Mouse (Mus musculus): Measurements from ENCODE around the gene Entpd2. TPM values are rescaled to one million over a fixed set of nuclear protein-coding genes. Genes with fewer than 3 reads are reported as not detected.

Gene Entpd2
- polyA plus RNA-seq, 1 experiment from 2014 or later: 4.0 TPM

- Histone ChIP-seq H3K9ac (ENCODE audit: low read length) (no peak overlapping the region), H3K4me2 (ENCODE audit: low read depth, low read length) (no peak overlapping the region), H3K27ac (ENCODE audit: low read length) (no peak overlapping the region), H3K4me1 (ENCODE audit: control insufficient read depth, insufficient read depth, low read length) (peaks cover 6% of the 10 kb centered on the region), H3K9me3 (replicated peaks; ENCODE audit: control insufficient read depth, low read length) (no peaks in the 10 kb centered on the region), H3K27me3 (ENCODE audit: control insufficient read depth, insufficient read depth, low read length) (peaks cover 26% of the 10 kb centered on the region), H3K4me3 (ENCODE audit: low read length) (no peak overlapping the region), H3K36me3 (ENCODE audit: control insufficient read depth, insufficient read depth) (no peaks in the 10 kb centered on the region)
- no peak for ATAC-seq (replicated peaks; ENCODE audit: extremely low read depth, insufficient read depth, low FRiP score)
- 33% methylated on average over 1 of the region's 1 CpGs for WGBS
These were observed 28.0 kb downstream of the Entpd2 start for GRCm38 (mm10) chr2:25423626-25424025.

GRCm38 (mm10) chr2:25425481-25425880 lies 29.8 kb downstream of the Entpd2 start:
- peaks cover 28% of the 10 kb centered on the region for H3K27me3 ChIP-seq (ENCODE audit: control insufficient read depth, insufficient read depth, low read length)
- H3K4me3 ChIP-seq (ENCODE audit: low read length): no peak overlapping the region
- peaks cover 9% of the 10 kb centered on the region for H3K4me1 ChIP-seq (ENCODE audit: control insufficient read depth, insufficient read depth, low read length)
- 38% methylated on average over 27 of the region's 27 CpGs for WGBS
- ATAC-seq (replicated peaks; ENCODE audit: extremely low read depth, insufficient read depth, low FRiP score): no peak
- H3K27ac ChIP-seq (ENCODE audit: low read length): no peak overlapping the region
- no peaks in the 10 kb centered on the region for H3K36me3 ChIP-seq (ENCODE audit: control insufficient read depth, insufficient read depth)
- H3K9me3 ChIP-seq (replicated peaks; ENCODE audit: control insufficient read depth, low read length): no peaks in the 10 kb centered on the region
- H3K4me2 ChIP-seq (ENCODE audit: low read depth, low read length): no peak overlapping the region
- no peak overlapping the region for H3K9ac ChIP-seq (ENCODE audit: low read length)

- Histone ChIP-seq H3K36me3 (ENCODE audit: control insufficient read depth, insufficient read depth) (no peaks in the 10 kb centered on the region), H3K27ac (ENCODE audit: low read length) (no peak overlapping the region), H3K9ac (ENCODE audit: low read length) (no peak overlapping the region), H3K4me3 (ENCODE audit: low read length) (no peak overlapping the region), H3K4me1 (ENCODE audit: control insufficient read depth, insufficient read depth, low read length) (peaks cover 9% of the 10 kb centered on the region), H3K27me3 (ENCODE audit: control insufficient read depth, insufficient read depth, low read length) (peaks cover 28% of the 10 kb centered on the region), H3K4me2 (ENCODE audit: low read depth, low read length) (no peak overlapping the region), H3K9me3 (replicated peaks; ENCODE audit: control insufficient read depth, low read length) (no peaks in the 10 kb centered on the region)
- WGBS: 26% methylated on average over 5 of the region's 5 CpGs
- ATAC-seq (replicated peaks; ENCODE audit: extremely low read depth, insufficient read depth, low FRiP score): no peak
These were observed 31.1 kb downstream of the Entpd2 start for GRCm38 (mm10) chr2:25426721-25427191.

- no peak overlapping the region for H3K4me3 ChIP-seq (ENCODE audit: low read length)
- ATAC-seq (replicated peaks; ENCODE audit: extremely low read depth, insufficient read depth, low FRiP score): no peak
- H3K27me3 ChIP-seq (ENCODE audit: control insufficient read depth, insufficient read depth, low read length): peaks cover 28% of the 10 kb centered on the region
- no peak overlapping the region for H3K4me2 ChIP-seq (ENCODE audit: low read depth, low read length)
- no peaks in the 10 kb centered on the region for H3K36me3 ChIP-seq (ENCODE audit: control insufficient read depth, insufficient read depth)
- no peaks in the 10 kb centered on the region for H3K9me3 ChIP-seq (replicated peaks; ENCODE audit: control insufficient read depth, low read length)
- H3K27ac ChIP-seq (ENCODE audit: low read length): no peak overlapping the region
- WGBS: 83% methylated on average over 5 of the region's 5 CpGs
- H3K4me1 ChIP-seq (ENCODE audit: control insufficient read depth, insufficient read depth, low read length): peaks cover 9% of the 10 kb centered on the region
- H3K9ac ChIP-seq (ENCODE audit: low read length): no peak overlapping the region
These were observed 31.6 kb downstream of the Entpd2 start for GRCm38 (mm10) chr2:25427256-25427655.

GRCm38 (mm10) chr2:25428442-25429236 lies 33.0 kb downstream of the Entpd2 start, which contains the start of gene Abca2:
Abca2 (plus strand) TSS chr2:25428703.
- peaks cover 23% of the 10 kb centered on the region for H3K27me3 ChIP-seq (ENCODE audit: control insufficient read depth, insufficient read depth, low read length)

GRCm38 (mm10) chr2:25429435-25430180 lies 33.9 kb downstream of the Entpd2 start:
- 65% methylated on average over 5 of the region's 5 CpGs for WGBS
- peak overlapping the region; percentile 77; the same call in 1 of the 2 replicates for H3K4me3 ChIP-seq (ENCODE audit: low read length)
- no peaks in the 10 kb centered on the region for H3K36me3 ChIP-seq (ENCODE audit: control insufficient read depth, insufficient read depth)
- H3K4me2 ChIP-seq (ENCODE audit: low read depth, low read length): peak overlapping the region; percentile 93
- H3K9ac ChIP-seq (ENCODE audit: low read length): no peak overlapping the region
- 0 out of 2 replicates have a peak, but pooled peaks cover 6% of the 10 kb centered on the region for H3K4me1 ChIP-seq (ENCODE audit: control insufficient read depth, insufficient read depth, low read length)
- H3K27ac ChIP-seq (ENCODE audit: low read length): no peak overlapping the region
- H3K27me3 ChIP-seq (ENCODE audit: control insufficient read depth, insufficient read depth, low read length): peaks cover 18% of the 10 kb centered on the region
- no peak for ATAC-seq (replicated peaks; ENCODE audit: extremely low read depth, insufficient read depth, low FRiP score)
- H3K9me3 ChIP-seq (replicated peaks; ENCODE audit: control insufficient read depth, low read length): no peaks in the 10 kb centered on the region

More at GRCm38 (mm10) chr2:25428442-25429236, 33.0 kb downstream of the Entpd2 start, which contains the start of gene Abca2:
- 0 out of 2 replicates have a peak, but pooled peaks cover 6% of the 10 kb centered on the region for H3K4me1 ChIP-seq (ENCODE audit: control insufficient read depth, insufficient read depth, low read length)
- H3K27ac ChIP-seq (ENCODE audit: low read length): 0 out of 2 replicates have a peak within 1 kb of the TSS, but pooled peaks have one; percentile 20
- no peaks in the 10 kb centered on the region for H3K9me3 ChIP-seq (replicated peaks; ENCODE audit: control insufficient read depth, low read length)
- no peaks in the 10 kb centered on the region for H3K36me3 ChIP-seq (ENCODE audit: control insufficient read depth, insufficient read depth)
- H3K4me3 ChIP-seq (ENCODE audit: low read length): peak within 1 kb of the TSS; percentile 77
- ATAC-seq (replicated peaks; ENCODE audit: extremely low read depth, insufficient read depth, low FRiP score): peak; percentile 92
- whole genome bisulfite sequencing: under 1% methylated on average over 81 of the region's 89 CpGs
- H3K4me2 ChIP-seq (ENCODE audit: low read depth, low read length): peak within 1 kb of the TSS; percentile 93
- peak within 1 kb of the TSS; percentile 89 for H3K9ac ChIP-seq (ENCODE audit: low read length)

GRCm38 (mm10) chr2:25430395-25431233 lies 34.9 kb downstream of the Entpd2 start:
- H3K27me3 ChIP-seq (ENCODE audit: control insufficient read depth, insufficient read depth, low read length): peaks cover 10% of the 10 kb centered on the region
- no peaks in the 10 kb centered on the region for H3K9me3 ChIP-seq (replicated peaks; ENCODE audit: control insufficient read depth, low read length)
- H3K27ac ChIP-seq (ENCODE audit: low read length): no peak overlapping the region
- ATAC-seq (replicated peaks; ENCODE audit: extremely low read depth, insufficient read depth, low FRiP score): no peak
- H3K4me1 ChIP-seq (ENCODE audit: control insufficient read depth, insufficient read depth, low read length): 0 out of 2 replicates have a peak, but pooled peaks cover 6% of the 10 kb centered on the region
- no peak overlapping the region for H3K4me3 ChIP-seq (ENCODE audit: low read length)
- no peak overlapping the region for H3K4me2 ChIP-seq (ENCODE audit: low read depth, low read length)
- H3K36me3 ChIP-seq (ENCODE audit: control insufficient read depth, insufficient read depth): no peaks in the 10 kb centered on the region
- WGBS: 81% methylated on average over 17 of the region's 17 CpGs
- no peak overlapping the region for H3K9ac ChIP-seq (ENCODE audit: low read length)

- Histone ChIP-seq H3K4me2 (ENCODE audit: low read depth, low read length) (no peak overlapping the region), H3K9me3 (replicated peaks; ENCODE audit: control insufficient read depth, low read length) (no peaks in the 10 kb centered on the region), H3K27ac (ENCODE audit: low read length) (no peak overlapping the region), H3K4me3 (ENCODE audit: low read length) (no peak overlapping the region), H3K36me3 (ENCODE audit: control insufficient read depth, insufficient read depth) (no peaks in the 10 kb centered on the region), H3K9ac (ENCODE audit: low read length) (no peak overlapping the region), H3K27me3 (ENCODE audit: control insufficient read depth, insufficient read depth, low read length) (peaks cover 3% of the 10 kb centered on the region; the same call in 1 of the 2 replicates), H3K4me1 (ENCODE audit: control insufficient read depth, insufficient read depth, low read length) (0 out of 2 replicates have a peak, but pooled peaks cover 6% of the 10 kb centered on the region)
- 80% methylated on average over 6 of the region's 6 CpGs for WGBS
- no peak for ATAC-seq (replicated peaks; ENCODE audit: extremely low read depth, insufficient read depth, low FRiP score)
These were observed 35.7 kb downstream of the Entpd2 start for GRCm38 (mm10) chr2:25431308-25431855.

All from heart, embryonic 16.5 days (tissue).